Mouse (Mus musculus): ENCODE measurements at regions not wholly inside any gene's neighbourhood (a gene's known extent, or its start where the extent isn't known, plus 50 kb on each side); places are given as distances from the start of the nearest gene placed in this dataset.

GRCm38 (mm10) chr4:82056671-82057070 lies 614.1 kb upstream of the Mpdz start:
- H3K27ac ChIP-seq: no peak overlapping the region
- H3K4me3 ChIP-seq (replicated peaks): no peak overlapping the region
- 100% methylated on average over 1 of the region's 1 CpGs for WGBS
- no peaks in the 10 kb centered on the region for H3K4me1 ChIP-seq
- H3K36me3 ChIP-seq (replicated peaks): no peaks in the 10 kb centered on the region
- no peak for ATAC-seq (ENCODE audit: low FRiP score)
- no peak overlapping the region for H3K4me2 ChIP-seq
- H3K9ac ChIP-seq: no peak overlapping the region
- H3K9me3 ChIP-seq: no peaks in the 10 kb centered on the region
- no peaks in the 10 kb centered on the region for H3K27me3 ChIP-seq

GRCm38 (mm10) chr4:82048171-82048570 lies 605.6 kb upstream of the Mpdz start:
- 84% methylated on average over 2 of the region's 2 CpGs for WGBS
- Histone ChIP-seq H3K4me1 (no peaks in the 10 kb centered on the region; the same call in 1 of the 2 replicates), H3K27ac (no peak overlapping the region), H3K4me2 (no peak overlapping the region), H3K9me3 (no peaks in the 10 kb centered on the region), H3K36me3 (replicated peaks) (no peaks in the 10 kb centered on the region), H3K27me3 (no peaks in the 10 kb centered on the region), H3K9ac (no peak overlapping the region), H3K4me3 (replicated peaks) (no peak overlapping the region)
- no peak for ATAC-seq (ENCODE audit: low FRiP score)

DNA sequence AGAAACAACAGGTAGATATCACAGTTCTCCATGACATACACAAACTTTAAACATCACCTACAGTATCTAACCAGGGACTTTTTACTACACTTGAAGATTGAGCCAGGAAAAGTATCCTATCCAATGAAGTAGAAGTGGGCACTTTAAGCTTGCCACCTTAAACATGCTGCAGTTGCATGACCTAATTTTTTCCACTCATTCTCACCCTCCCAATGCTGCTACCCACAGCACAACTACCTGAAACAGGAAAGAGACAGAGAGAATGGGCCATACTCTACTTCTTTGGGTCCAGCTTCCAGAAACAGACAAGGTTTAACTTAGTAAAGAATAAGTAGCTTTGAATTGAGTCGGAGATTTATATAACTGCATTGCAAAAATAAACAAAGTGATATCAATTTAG lies 594.9 kb upstream of the Mpdz start:
- Histone ChIP-seq H3K36me3 (replicated peaks) (no peaks in the 10 kb centered on the region), H3K9me3 (no peaks in the 10 kb centered on the region), H3K27ac (no peak overlapping the region), H3K4me3 (replicated peaks) (no peak overlapping the region), H3K27me3 (no peaks in the 10 kb centered on the region), H3K4me2 (no peak overlapping the region), H3K4me1 (0 out of 2 replicates have a peak, but pooled peaks cover 3% of the 10 kb centered on the region), H3K9ac (no peak overlapping the region)
- WGBS: 91% methylated on average over 1 of the region's 1 CpGs
- no peak for ATAC-seq (ENCODE audit: low FRiP score)

DNA sequence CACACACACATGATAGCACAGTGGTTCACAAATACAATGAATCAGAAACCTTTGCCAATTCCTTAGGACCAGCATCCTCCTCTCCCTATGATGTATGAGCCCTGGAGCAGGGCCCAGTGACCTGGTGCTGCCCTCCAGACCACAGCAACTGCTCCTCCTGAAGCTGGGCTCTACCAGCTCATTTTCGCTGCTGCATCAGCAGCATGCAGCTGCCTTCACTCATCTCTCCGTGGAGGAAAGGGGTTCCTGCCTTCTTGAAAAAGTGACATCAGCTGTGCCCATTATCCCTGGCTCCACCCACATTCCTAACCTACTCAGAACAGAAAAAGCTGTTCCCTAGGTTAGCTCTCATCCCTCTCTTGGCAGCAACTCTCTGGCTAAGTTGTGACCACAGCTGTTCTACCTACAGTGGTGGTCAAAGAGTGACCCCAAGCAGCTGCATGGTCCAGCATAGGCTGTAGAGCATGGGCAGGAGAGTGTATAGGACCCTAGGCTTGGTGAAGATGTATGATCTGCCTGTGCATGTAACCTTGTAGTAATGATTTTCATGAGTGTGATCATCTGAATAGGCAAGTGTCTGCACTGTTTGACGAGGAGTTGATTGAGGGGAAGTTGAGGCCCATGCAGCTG lies 592.6 kb upstream of the Mpdz start:
- Histone ChIP-seq H3K27me3 (no peaks in the 10 kb centered on the region), H3K36me3 (replicated peaks) (no peaks in the 10 kb centered on the region), H3K4me2 (no peak overlapping the region), H3K27ac (no peak overlapping the region), H3K9me3 (no peaks in the 10 kb centered on the region), H3K4me1 (0 out of 2 replicates have a peak, but pooled peaks cover 3% of the 10 kb centered on the region), H3K4me3 (replicated peaks) (no peak overlapping the region), H3K9ac (no peak overlapping the region)
- WGBS: 46% methylated on average over 3 of the region's 3 CpGs
- ATAC-seq (ENCODE audit: low FRiP score): 0 out of 2 replicates have a peak, but pooled peaks have one; percentile 14

DNA sequence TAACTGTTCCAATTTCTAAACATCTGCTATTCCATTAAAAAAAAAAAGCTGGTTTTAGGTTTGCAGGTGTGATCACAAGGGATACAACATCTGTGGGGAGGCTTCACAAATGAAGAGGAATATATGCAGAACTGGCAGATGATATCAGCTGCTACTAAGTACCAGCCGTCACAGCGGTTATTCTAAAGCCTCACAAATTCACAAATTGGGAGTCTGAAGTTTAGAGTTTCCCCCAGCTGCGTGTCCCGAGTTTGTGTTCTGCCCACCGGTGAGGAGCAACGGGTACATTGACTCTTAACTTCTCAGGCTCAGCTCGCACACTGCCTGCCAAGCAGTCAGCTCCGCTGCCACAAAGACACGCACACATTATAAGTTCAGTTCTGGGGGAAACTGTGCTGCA lies 586.6 kb upstream of the Mpdz start:
- H3K36me3 ChIP-seq (replicated peaks): no peaks in the 10 kb centered on the region
- no peaks in the 10 kb centered on the region for H3K27me3 ChIP-seq
- H3K4me1 ChIP-seq: peaks cover 16% of the 10 kb centered on the region
- no peak overlapping the region for H3K4me3 ChIP-seq (replicated peaks)
- WGBS: 82% methylated on average over 9 of the region's 9 CpGs
- H3K4me2 ChIP-seq: no peak overlapping the region
- ATAC-seq (ENCODE audit: low FRiP score): no peak
- no peaks in the 10 kb centered on the region for H3K9me3 ChIP-seq
- H3K27ac ChIP-seq: no peak overlapping the region
- no peak overlapping the region for H3K9ac ChIP-seq

GRCm38 (mm10) chr4:82027447-82027881 lies 584.8 kb upstream of the Mpdz start:
- Histone ChIP-seq H3K36me3 (replicated peaks) (no peaks in the 10 kb centered on the region), H3K27ac (peak overlapping the region; percentile 13; the same call in 1 of the 2 replicates), H3K27me3 (no peaks in the 10 kb centered on the region), H3K4me1 (peaks cover 16% of the 10 kb centered on the region), H3K4me3 (replicated peaks) (no peak overlapping the region), H3K9me3 (no peaks in the 10 kb centered on the region), H3K4me2 (peak overlapping the region; percentile 17; the same call in 1 of the 2 replicates), H3K9ac (0 out of 2 replicates have a peak overlapping the region, but pooled peaks have one; percentile 21)
- ATAC-seq (ENCODE audit: low FRiP score): peak; percentile 83
- 25% methylated on average over 9 of the region's 9 CpGs for WGBS

DNA sequence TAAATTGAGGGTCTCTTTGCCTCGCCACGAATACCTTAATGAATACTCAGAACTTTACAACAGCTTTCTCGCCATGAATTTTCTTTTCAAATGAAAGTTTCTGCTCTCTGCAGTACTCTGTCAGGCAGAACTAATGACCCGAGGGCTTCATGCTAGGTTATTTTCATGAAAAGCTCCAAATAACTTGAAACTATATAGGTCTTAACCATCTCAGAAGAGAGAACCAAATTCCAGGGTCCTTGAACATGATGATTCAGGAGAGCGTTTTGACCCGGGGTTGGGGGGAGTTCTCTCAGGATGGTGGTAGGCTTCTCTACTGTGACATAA lies 558.8 kb upstream of the Mpdz start:
- Histone ChIP-seq H3K27ac (no peak overlapping the region), H3K4me3 (replicated peaks) (no peak overlapping the region), H3K4me1 (no peaks in the 10 kb centered on the region), H3K27me3 (no peaks in the 10 kb centered on the region), H3K4me2 (no peak overlapping the region), H3K36me3 (replicated peaks) (no peaks in the 10 kb centered on the region), H3K9ac (no peak overlapping the region), H3K9me3 (no peaks in the 10 kb centered on the region)
- ATAC-seq (ENCODE audit: low FRiP score): no peak
- WGBS: 82% methylated on average over 6 of the region's 6 CpGs

- no peak for ATAC-seq (ENCODE audit: low FRiP score)
- H3K4me1 ChIP-seq: no peaks in the 10 kb centered on the region
- no peaks in the 10 kb centered on the region for H3K27me3 ChIP-seq
- H3K9me3 ChIP-seq: no peaks in the 10 kb centered on the region
- H3K36me3 ChIP-seq (replicated peaks): no peaks in the 10 kb centered on the region
- no peak overlapping the region for H3K27ac ChIP-seq
- no peak overlapping the region for H3K4me2 ChIP-seq
- 84% methylated on average over 19 of the region's 19 CpGs for WGBS
- no peak overlapping the region for H3K9ac ChIP-seq
- H3K4me3 ChIP-seq (replicated peaks): no peak overlapping the region
Observed at GRCm38 (mm10) chr4:82000590-82001405, 558.2 kb upstream of the Mpdz start.

DNA sequence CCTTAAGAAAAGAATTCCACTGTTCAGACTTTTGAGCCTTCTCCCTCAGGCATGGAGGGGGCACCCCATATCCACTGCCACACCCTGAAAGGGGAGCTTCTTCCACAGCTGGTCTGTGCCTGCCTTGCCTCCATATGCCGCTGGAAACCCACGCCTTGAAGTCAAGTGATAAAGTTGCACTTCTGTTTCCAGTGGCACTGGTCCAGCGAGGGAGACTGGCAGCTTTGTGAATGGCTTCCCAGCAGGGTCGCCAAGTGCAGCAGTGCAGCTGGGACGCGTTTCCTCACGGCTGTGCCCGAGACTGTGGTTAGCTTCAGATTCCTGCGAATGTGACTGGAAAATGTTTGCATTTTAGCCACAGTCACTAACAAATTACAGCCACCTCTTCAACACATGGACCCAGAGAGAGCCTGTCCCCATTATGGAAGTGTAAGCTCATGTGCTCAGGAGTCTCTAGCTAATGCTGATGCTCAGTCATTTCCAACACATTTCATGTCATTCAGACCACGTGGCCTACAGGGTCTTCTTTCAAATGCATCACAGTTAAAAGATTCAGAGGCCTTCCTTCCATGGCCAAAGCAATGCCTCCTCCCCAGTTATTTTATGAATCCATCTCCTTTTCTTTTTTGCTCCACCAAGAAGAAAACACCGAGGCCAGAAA lies 557.2 kb upstream of the Mpdz start:
- Histone ChIP-seq H3K9ac (no peak overlapping the region), H3K27me3 (no peaks in the 10 kb centered on the region), H3K36me3 (replicated peaks) (no peaks in the 10 kb centered on the region), H3K4me3 (replicated peaks) (no peak overlapping the region), H3K4me2 (no peak overlapping the region), H3K27ac (0 out of 2 replicates have a peak overlapping the region, but pooled peaks have one; percentile 13), H3K4me1 (no peaks in the 10 kb centered on the region), H3K9me3 (no peaks in the 10 kb centered on the region)
- WGBS: 68% methylated on average over 11 of the region's 11 CpGs
- no peak for ATAC-seq (ENCODE audit: low FRiP score)

DNA sequence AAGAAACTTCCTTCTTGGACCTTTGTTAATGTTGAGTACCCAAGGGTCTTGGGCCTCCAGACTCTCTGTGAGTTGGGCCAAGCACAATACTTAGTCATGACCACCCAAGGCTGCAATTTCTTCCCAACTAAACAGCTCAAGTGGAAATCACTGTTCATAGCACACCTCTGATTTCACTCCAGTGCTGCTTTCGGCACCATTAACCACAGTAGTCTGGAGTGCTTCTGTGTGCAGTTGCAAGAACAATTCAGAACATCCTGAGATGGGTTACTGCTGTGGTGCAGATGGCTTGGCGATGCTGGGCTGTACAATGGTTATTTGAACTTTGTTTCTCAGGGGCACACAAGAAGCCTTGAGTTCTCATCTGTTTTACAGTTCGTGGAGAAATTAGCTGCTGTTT lies 556.5 kb upstream of the Mpdz start:
- Histone ChIP-seq H3K27ac (no peak overlapping the region), H3K4me2 (no peak overlapping the region), H3K4me3 (replicated peaks) (no peak overlapping the region), H3K9me3 (no peaks in the 10 kb centered on the region), H3K27me3 (no peaks in the 10 kb centered on the region), H3K9ac (no peak overlapping the region), H3K36me3 (replicated peaks) (no peaks in the 10 kb centered on the region), H3K4me1 (no peaks in the 10 kb centered on the region)
- WGBS: 90% methylated on average over 3 of the region's 3 CpGs
- no peak for ATAC-seq (ENCODE audit: low FRiP score)

GRCm38 (mm10) chr4:81996445-81996844 lies 553.8 kb upstream of the Mpdz start:
- Histone ChIP-seq H3K4me1 (no peaks in the 10 kb centered on the region), H3K9ac (no peak overlapping the region), H3K4me2 (no peak overlapping the region), H3K27ac (no peak overlapping the region), H3K36me3 (replicated peaks) (no peaks in the 10 kb centered on the region), H3K4me3 (replicated peaks) (no peak overlapping the region), H3K9me3 (no peaks in the 10 kb centered on the region), H3K27me3 (no peaks in the 10 kb centered on the region)
- 72% methylated on average over 3 of the region's 3 CpGs for WGBS
- no peak for ATAC-seq (ENCODE audit: low FRiP score)

- Histone ChIP-seq H3K9ac (no peak overlapping the region), H3K4me3 (replicated peaks) (no peak overlapping the region), H3K27ac (no peak overlapping the region), H3K27me3 (no peaks in the 10 kb centered on the region), H3K9me3 (no peaks in the 10 kb centered on the region), H3K4me2 (no peak overlapping the region), H3K4me1 (no peaks in the 10 kb centered on the region), H3K36me3 (replicated peaks) (no peaks in the 10 kb centered on the region)
- ATAC-seq (ENCODE audit: low FRiP score): no peak
- WGBS: 95% methylated on average over 3 of the region's 3 CpGs
Observed at GRCm38 (mm10) chr4:81995243-81995642, 552.6 kb upstream of the Mpdz start.

Measured in forebrain, embryonic 12.5 days (tissue).